Mouse (Mus musculus) splenic B cell, adult 2 months (primary cell): ENCODE results near the gene Zfp628.
A peak's percentile ranks its signal among the peaks of the same experiment; 100 is the strongest.

Experiments
- DNase-seq: peaks from one replicate; pipeline ENCODE4 v3.0.0-alpha.2; 2011; ENCODE audit warnings: low read depth, low spot score
- H3K27me3 ChIP-seq: 2 replicates; pipeline ENCODE4 v1.6.1; 2012; ENCODE audit warnings: mild to moderate bottlenecking, low read length, moderate library complexity, mixed read lengths; ENCODE audit not compliant: control insufficient read depth, poor library complexity, insufficient read depth, severe bottlenecking
- H3K36me3 ChIP-seq: 2 replicates; pipeline ENCODE4 v1.6.1; 2012; ENCODE audit warnings: mild to moderate bottlenecking, low read length, moderate library complexity, mixed read lengths; ENCODE audit not compliant: control insufficient read depth, poor library complexity, insufficient read depth, severe bottlenecking

Gene Zfp628

DNA sequence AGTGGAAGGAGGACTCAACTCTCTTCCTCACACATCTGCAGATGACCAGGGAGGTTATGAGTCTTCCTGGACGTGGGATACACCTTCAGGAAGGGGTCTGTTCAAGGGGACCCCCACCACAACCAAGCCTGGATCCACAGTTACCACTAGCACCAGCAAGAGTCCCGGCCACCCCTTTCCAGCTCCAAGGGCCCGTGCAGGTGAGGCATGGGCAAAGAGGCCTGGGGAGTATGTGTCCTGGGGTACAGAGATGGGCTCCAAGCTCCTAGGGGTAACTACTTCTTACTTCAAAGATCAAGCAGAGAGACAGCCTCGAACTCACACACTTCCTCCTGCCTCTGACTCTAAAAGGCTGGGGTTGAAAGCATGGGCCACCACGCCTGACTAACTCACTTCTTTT is 27.7 kb downstream of the Zfp628 start:
- Histone ChIP-seq H3K36me3 (no peaks in the 10 kb centered on the region), H3K27me3 (no peaks in the 10 kb centered on the region)

DNA sequence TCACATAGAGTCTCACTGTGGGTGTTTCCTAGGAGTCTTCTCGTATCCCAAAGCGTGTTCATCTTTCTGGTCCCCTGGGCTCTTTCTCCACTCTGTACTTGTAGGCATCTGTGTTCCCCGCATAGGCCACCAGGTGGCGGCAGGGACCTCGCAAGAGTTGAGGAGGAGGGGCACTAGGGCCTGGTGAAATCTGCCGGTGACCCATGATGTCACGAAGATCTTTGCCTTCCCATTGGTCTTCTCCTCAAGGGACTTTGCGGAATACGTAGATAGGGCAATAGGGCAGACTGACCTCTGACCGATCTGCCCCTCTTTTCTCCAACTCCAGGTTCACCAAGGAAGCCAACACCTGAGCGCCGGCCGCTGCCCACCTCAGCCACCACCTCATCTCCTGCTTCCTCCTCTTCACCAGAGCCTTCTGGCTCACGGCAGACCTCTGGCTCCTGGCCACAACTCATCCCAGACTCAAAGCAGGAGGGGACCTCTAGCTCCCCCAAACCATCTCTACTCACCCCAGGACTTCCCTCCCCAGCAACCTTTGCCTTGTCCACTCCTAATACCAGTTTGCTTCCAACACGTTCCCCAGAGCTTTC is 28.3 kb downstream of the Zfp628 start:
- Histone ChIP-seq H3K36me3 (no peaks in the 10 kb centered on the region), H3K27me3 (no peaks in the 10 kb centered on the region)
- DNase-seq, result peak; percentile 98

More for the DNA sequence above, 27.7 kb downstream of the Zfp628 start:
- DNase-seq, result no peak

DNA sequence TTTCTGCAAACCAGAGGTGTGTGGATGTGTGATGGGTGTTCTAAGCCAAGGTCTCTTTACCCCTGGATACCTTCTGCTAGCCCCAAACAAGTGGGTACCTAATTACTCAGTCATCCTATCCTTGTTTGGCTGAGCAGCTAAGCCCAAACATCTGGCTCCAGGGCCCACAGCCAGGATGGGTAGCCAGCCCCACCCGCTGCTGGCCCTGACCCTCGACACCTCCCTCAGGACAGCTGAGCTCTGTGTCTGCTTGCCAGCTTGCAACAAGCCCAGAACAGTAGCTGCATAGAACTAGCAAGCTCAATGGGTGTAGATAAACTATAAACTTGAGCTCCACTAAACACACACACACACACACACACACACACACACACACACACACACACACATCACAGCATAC is 32.8 kb downstream of the Zfp628 start:
- no peak for DNase-seq
- no peaks in the 10 kb centered on the region for H3K36me3 ChIP-seq
- no peaks in the 10 kb centered on the region for H3K27me3 ChIP-seq

- Histone ChIP-seq H3K27me3 (no peaks in the 10 kb centered on the region), H3K36me3 (no peaks in the 10 kb centered on the region)
- no peak for DNase-seq
Measured at GRCm38 (mm10) chr7:4948386-4948785, 33.4 kb downstream of the Zfp628 start.

GRCm38 (mm10) chr7:4950561-4951342 is 35.7 kb downstream of the Zfp628 start:
- H3K36me3 ChIP-seq, result no peaks in the 10 kb centered on the region
- no peak for DNase-seq
- H3K27me3 ChIP-seq, result no peaks in the 10 kb centered on the region

GRCm38 (mm10) chr7:4953815-4954445 is 38.9 kb downstream of the Zfp628 start:
- Histone ChIP-seq H3K36me3 (no peaks in the 10 kb centered on the region), H3K27me3 (no peaks in the 10 kb centered on the region)
- no peak for DNase-seq

- peak; percentile 16 for DNase-seq
- Histone ChIP-seq H3K27me3 (no peaks in the 10 kb centered on the region), H3K36me3 (no peaks in the 10 kb centered on the region)
Measured at GRCm38 (mm10) chr7:4957361-4957760, 42.3 kb downstream of the Zfp628 start.

DNA sequence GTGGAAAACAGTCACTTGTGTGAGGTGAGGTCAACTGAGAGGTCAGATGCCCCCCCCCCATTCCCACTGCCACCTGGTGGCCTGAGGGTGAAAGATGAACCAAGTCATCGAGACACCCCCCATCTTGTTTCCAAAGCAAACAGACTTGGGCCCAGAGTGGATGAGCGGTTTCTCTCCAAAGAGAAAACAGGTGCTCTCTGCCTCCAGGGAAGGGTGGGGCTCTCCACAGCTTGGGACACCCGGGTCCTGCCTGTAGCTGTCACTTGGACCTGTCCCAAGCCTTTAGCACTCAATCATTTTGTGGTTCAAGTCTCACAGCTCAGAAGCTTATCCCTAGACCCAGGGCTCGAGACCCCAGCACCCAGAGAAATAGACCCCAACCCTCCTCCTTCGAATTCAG is 48.5 kb downstream of the Zfp628 start:
- DNase-seq, result no peak
- Histone ChIP-seq H3K36me3 (no peaks in the 10 kb centered on the region), H3K27me3 (no peaks in the 10 kb centered on the region)

DNA sequence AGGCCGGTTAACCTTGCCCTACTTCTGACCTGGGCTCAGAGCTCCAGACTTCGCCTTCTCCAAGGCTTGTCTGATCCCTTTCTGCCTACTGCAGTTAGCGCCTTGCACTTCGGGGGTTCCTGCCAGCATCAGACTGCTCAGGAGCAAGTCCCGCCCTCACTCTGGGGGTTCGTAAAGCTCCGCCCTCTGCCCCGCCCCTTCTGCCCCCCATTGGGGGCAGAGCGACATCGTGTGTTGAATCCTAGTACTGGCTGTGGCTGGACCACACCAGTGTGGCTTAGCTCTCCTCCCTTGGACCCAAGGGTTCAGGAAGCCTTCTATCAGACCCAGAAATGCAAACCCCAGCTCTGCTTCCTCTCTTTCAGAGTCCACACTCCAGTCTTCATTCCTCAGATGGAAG is 49.3 kb downstream of the Zfp628 start, which contains the start of gene Sbk2:
Sbk2 (minus strand) TSS at position 135 of the 400 bp plus-strand sequence.
- H3K36me3 ChIP-seq, result no peaks in the 10 kb centered on the region
- no peaks in the 10 kb centered on the region for H3K27me3 ChIP-seq
- DNase-seq, result peak; percentile 81

DNA sequence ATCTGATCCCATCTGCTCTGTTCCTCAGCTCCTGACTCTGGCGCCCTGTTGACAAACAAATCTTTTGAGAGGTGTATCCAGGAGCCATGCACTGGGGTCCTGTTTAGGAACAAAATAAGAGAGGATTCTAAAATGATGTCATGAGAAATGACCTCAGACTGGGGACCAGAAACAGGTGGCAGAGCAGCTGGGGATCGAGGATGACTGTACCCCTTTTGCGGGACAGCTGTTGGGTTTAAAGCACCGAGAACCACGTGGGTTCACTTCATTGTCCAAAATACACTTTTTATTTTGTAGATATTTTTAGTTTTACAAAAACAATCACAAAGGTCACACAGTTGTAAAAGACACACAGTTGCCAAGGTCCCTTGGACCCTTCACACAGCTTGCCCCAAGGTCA is 50.0 kb downstream of the Zfp628 start:
- H3K36me3 ChIP-seq, result no peaks in the 10 kb centered on the region
- DNase-seq, result no peak
- no peaks in the 10 kb centered on the region for H3K27me3 ChIP-seq

DNA sequence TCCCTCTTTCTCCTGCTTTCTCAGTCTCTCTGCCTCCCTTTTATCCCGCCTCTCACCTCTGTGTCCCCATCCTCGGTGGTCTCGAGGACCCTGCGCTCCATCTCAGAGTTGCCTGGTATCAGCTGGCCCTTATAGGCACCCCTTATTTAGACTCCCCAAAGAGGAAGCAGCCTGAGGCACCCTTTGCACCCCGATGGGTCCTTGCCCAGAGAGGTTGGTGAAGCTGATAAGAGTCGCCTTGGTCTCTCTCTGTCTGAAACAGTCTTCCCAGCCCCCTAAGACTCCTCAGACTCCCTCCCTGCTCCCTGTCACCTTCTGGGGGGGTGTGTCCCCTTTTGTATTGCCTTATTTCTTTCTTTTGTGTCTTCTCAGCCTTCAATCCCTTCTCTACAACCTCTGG is 56.1 kb downstream of the Zfp628 start, which contains the start of gene Sbk3:
Sbk3 (minus strand) TSS at position 101 of the 400 bp plus-strand sequence.
- Histone ChIP-seq H3K36me3 (no peaks in the 10 kb centered on the region), H3K27me3 (no peaks in the 10 kb centered on the region)
- DNase-seq, result no peak
